Mouse (Mus musculus) stomach, postnatal 0 days (tissue): ENCODE measurements at regions not wholly inside any gene's neighbourhood (a gene's known extent, or its start where the extent isn't known, plus 50 kb on each side); places are given as distances from the start of the nearest gene placed in this dataset.

ENCODE experiments used
- ATAC-seq: fragments of 200-750 bp; cut with Nextera tagmentation; 2 replicates; pipeline ENCODE4 v1.8.0; 2017; ENCODE audit not compliant: low FRiP score, low TSS enrichment
- DNase-seq: peaks from one replicate; pipeline ENCODE4 v3.0.0-alpha.2; 2016; ENCODE audit warnings: low spot score
- H3K27ac ChIP-seq: fragments of 300-500 bp; sonication (generic); replicated peaks from 2 replicates; pipeline ENCODE4 v1.5.1; 2014; ENCODE audit warnings: mild to moderate bottlenecking, control low read depth
- H3K27me3 ChIP-seq: fragments of 300-500 bp; sonication (generic); 2 replicates; pipeline ENCODE4 v1.6.1; 2014; ENCODE audit warnings: low read length; ENCODE audit not compliant: control insufficient read depth, insufficient read depth
- H3K36me3 ChIP-seq: fragments of 300-500 bp; sonication (generic); 2 replicates; pipeline ENCODE4 v1.6.1; 2014; ENCODE audit warnings: low read length, mixed read lengths; ENCODE audit not compliant: control insufficient read depth, insufficient read depth
- H3K4me1 ChIP-seq: fragments of 300-500 bp; sonication (generic); replicated peaks from 2 replicates; pipeline ENCODE4 v1.6.1; 2014; ENCODE audit warnings: antibody characterized with exemption; ENCODE audit not compliant: control insufficient read depth, insufficient read depth
- H3K4me2 ChIP-seq: fragments of 300-500 bp; sonication (generic); replicated peaks from 2 replicates; pipeline ENCODE4 v1.6.1; 2014; ENCODE audit warnings: low read depth, mild to moderate bottlenecking, control low read depth, moderate library complexity
- H3K4me3 ChIP-seq: fragments of 300-500 bp; sonication (generic); 2 replicates; pipeline ENCODE4 v1.5.1; 2014; ENCODE audit warnings: low read depth, low read length, control low read depth
- H3K9ac ChIP-seq: fragments of 300-500 bp; sonication (generic); 2 replicates; pipeline ENCODE4 v1.6.1; 2014; ENCODE audit warnings: mild to moderate bottlenecking, low read length, control low read depth, mixed read lengths
- H3K9me3 ChIP-seq: fragments of 300-500 bp; sonication (generic); 2 replicates; pipeline ENCODE4 v1.6.1; 2016; ENCODE audit warnings: low read length; ENCODE audit not compliant: control insufficient read depth
- CTCF ChIP-seq: IDR thresholded peaks from 2 replicates; pipeline ENCODE4 v1.5.1; 2016; ENCODE audit warnings: antibody characterized with exemption, low read depth, mild to moderate bottlenecking, moderate library complexity
- EP300 ChIP-seq: optimal IDR thresholded peaks from 2 replicates; pipeline ENCODE3; 2016; ENCODE audit warnings: antibody characterized with exemption
- WGBS: fragments of 180-500 bp; shearing (Covaris S2); extraction: QIAGEN DNeasy Blood & Tissue Kit; methylation state at CpG from one replicate; pipeline ENCODE4 v1.1.7; 2014; 5-methylcytosine and 5-hydroxymethylcytosine counted together

DNA sequence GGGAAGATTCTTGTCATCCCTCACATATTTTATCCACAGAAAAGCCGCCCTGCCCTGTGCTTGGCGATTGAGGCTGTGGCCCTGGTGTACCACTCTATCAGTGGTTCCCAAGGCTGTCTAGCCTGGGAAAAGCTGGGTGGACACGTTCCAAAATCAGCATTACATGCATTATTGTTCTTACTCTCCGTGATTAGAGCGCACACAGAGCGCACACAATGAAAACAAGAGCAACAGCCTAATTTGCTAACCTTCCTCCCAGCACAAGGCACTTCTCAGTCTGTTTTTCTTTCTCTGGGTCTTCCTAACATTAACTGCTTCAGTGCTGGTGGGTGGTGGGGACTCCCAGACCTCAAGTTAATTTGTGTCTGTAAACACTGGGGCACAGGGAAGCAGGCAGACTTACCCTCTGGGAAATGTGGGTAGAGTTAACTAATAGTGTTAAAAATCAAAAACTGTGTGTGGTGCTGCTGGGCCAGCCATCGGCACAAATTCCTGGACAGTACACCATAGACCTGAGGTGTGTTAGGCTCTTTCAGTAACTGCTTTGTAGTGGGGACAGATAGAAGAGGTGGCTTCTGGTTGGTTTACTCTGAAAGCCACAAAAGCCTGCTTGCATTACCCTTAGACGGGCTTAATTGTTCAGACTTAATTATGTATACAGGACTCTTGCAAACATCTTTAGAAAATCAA lies 137.8 kb upstream of the Hey2 start:
- Histone ChIP-seq H3K27ac (no peak overlapping the region), H3K4me2 (peak overlapping the region; percentile 40), H3K9me3 (no peaks in the 10 kb centered on the region), H3K9ac (no peak overlapping the region), H3K36me3 (no peaks in the 10 kb centered on the region), H3K4me3 (peak overlapping the region; percentile 10; the same call in 1 of the 2 replicates), H3K4me1 (no peaks in the 10 kb centered on the region; the same call in 1 of the 2 replicates), H3K27me3 (no peaks in the 10 kb centered on the region)
- TF ChIP-seq EP300 (no peak), CTCF (no peak)
- peak; percentile 16 for DNase-seq
- 10% methylated on average over 8 of the region's 8 CpGs for WGBS
- no peak for ATAC-seq

DNA sequence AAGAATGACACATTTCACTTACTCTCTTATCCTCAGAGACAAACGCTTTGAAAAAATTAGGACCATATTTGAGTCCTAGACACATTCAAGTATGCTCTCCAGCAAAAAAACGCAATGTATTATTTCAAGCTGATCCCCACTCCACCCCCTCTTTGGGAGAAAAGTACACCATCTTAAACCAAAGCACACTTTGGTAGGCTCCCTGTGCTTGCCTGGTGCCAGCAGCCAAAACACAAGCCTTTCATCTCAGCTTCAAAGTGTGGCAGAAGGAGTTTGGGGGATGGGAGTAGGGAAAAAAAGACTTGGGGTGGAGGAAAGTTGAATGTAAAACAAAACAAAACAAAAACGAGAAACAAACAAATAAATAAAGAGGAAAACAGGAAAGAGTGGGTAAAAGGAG lies 137.2 kb upstream of the Hey2 start:
- Histone ChIP-seq H3K27ac (no peak overlapping the region), H3K27me3 (no peaks in the 10 kb centered on the region), H3K4me1 (no peaks in the 10 kb centered on the region; the same call in 1 of the 2 replicates), H3K36me3 (no peaks in the 10 kb centered on the region), H3K9ac (no peak overlapping the region), H3K4me3 (peak overlapping the region; percentile 10; the same call in 1 of the 2 replicates), H3K4me2 (peak overlapping the region; percentile 40), H3K9me3 (no peaks in the 10 kb centered on the region)
- TF ChIP-seq EP300: no peak
- no peak for TF ChIP-seq CTCF
- ATAC-seq (no peak), DNase-seq (no peak)
- 23% methylated on average over 3 of the region's 3 CpGs for WGBS

DNA sequence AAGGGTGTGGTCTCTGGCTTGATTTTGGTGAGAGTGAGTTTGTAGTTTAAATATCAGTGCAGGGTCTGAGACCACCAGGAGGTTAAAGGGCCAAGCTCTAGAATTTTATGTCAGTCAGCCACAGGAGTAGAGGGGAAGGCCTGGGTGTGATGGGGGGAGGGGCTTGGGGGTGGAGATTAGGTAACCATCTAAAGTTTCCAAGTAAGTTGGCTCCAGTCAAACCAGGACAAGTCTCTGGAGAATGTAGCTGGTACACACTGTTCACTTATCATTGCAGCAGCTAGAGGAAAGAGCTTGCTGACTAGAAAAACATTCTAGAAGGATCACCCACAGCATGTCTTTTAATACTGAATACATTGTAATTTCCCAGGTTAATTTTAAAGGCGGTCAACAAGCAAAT lies 123.6 kb upstream of the Hey2 start:
- H3K36me3 ChIP-seq: no peaks in the 10 kb centered on the region
- H3K4me3 ChIP-seq: no peak overlapping the region
- TF ChIP-seq CTCF: no peak
- no peak for TF ChIP-seq EP300
- 93% methylated on average over 1 of the region's 1 CpGs for WGBS
- H3K9ac ChIP-seq: no peak overlapping the region
- ATAC-seq: no peak
- H3K4me1 ChIP-seq: no peaks in the 10 kb centered on the region
- no peak overlapping the region for H3K27ac ChIP-seq
- DNase-seq: no peak
- no peak overlapping the region for H3K4me2 ChIP-seq
- H3K9me3 ChIP-seq: no peaks in the 10 kb centered on the region
- no peaks in the 10 kb centered on the region for H3K27me3 ChIP-seq

DNA sequence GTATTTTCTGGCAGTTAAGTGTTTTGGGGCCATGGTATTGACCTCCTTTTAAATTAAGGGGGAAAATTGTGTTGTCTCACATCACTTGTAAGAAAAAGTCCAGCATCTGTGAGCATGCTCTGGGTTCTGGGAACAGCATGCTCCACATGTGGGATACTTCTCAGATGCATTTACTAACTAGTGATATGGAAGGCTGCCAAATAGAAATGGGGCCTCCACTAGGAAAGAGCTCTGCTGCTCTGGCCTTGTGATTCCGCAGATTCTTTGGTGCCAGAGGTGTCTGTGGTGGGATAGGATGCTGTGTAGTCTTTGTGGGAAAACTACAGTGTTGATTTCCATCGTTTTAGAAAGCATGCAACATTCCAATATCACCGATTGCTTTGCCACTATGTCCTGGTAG lies 111.2 kb upstream of the Hey2 start:
- DNase-seq (no peak), ATAC-seq (no peak)
- Histone ChIP-seq H3K27ac (no peak overlapping the region), H3K9ac (no peak overlapping the region), H3K4me2 (no peak overlapping the region), H3K4me1 (no peaks in the 10 kb centered on the region), H3K9me3 (no peaks in the 10 kb centered on the region), H3K4me3 (no peak overlapping the region), H3K27me3 (no peaks in the 10 kb centered on the region), H3K36me3 (no peaks in the 10 kb centered on the region)
- TF ChIP-seq EP300 (no peak), CTCF (no peak)
- 54% methylated on average over 3 of the region's 3 CpGs for WGBS

DNA sequence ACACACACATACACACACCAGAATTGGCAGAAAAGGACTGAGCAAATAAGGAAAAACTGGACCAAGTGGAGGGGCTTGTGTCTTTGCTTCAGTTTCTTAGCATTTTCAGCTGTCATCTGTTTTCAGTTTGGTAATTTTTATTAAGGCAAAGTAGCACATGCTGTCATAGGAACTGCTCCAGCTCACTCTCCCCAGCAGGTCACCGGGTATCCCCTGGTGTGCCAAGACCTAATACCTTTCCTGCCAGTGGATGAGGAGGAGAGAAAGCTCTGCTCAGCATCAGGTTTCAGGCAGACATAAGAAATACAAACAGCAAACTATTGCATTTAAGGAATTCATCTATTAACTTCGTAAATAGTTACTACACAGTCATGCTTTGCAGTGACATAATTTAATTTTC lies 109.8 kb upstream of the Hey2 start:
- no peak for TF ChIP-seq CTCF
- no peak for TF ChIP-seq EP300
- 53% methylated on average over 2 of the region's 2 CpGs for WGBS

DNA sequence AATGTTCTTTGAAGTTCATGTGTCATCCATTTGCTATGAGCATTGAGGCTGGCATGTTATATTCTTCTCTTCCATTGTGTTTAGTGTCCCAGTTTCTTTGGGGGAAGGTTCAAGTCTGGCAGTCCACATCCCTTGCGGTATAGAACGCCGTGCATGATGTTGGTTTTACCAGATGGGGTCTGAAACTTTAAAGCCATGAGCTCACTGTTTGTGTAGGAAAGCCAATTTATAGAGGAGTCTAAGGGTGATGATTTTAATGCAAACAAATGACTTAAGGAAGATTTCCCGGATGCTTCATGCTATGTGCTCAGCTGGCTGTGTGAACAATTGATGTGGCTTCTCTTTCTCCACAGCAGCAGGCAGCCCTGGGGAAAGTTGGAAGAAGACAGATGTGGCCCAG lies 104.0 kb upstream of the Hey2 start:
- Histone ChIP-seq H3K4me2 (no peak overlapping the region), H3K36me3 (no peaks in the 10 kb centered on the region), H3K27ac (no peak overlapping the region), H3K9me3 (no peaks in the 10 kb centered on the region), H3K4me3 (no peak overlapping the region), H3K9ac (no peak overlapping the region), H3K4me1 (no peaks in the 10 kb centered on the region), H3K27me3 (no peaks in the 10 kb centered on the region)
- 37% methylated on average over 4 of the region's 4 CpGs for WGBS
- DNase-seq: no peak
- TF ChIP-seq EP300 (no peak), CTCF (no peak)
- no peak for ATAC-seq

More for the DNA sequence above, 109.8 kb upstream of the Hey2 start:
- H3K9ac ChIP-seq: no peak overlapping the region
- no peak overlapping the region for H3K4me2 ChIP-seq
- no peaks in the 10 kb centered on the region for H3K27me3 ChIP-seq
- no peak for ATAC-seq
- no peak overlapping the region for H3K4me3 ChIP-seq
- H3K36me3 ChIP-seq: no peaks in the 10 kb centered on the region
- H3K27ac ChIP-seq: no peak overlapping the region
- no peaks in the 10 kb centered on the region for H3K9me3 ChIP-seq
- H3K4me1 ChIP-seq: no peaks in the 10 kb centered on the region
- DNase-seq: no peak
